Mouse (Mus musculus): Measurements from ENCODE around the gene Dnah1.

DNA sequence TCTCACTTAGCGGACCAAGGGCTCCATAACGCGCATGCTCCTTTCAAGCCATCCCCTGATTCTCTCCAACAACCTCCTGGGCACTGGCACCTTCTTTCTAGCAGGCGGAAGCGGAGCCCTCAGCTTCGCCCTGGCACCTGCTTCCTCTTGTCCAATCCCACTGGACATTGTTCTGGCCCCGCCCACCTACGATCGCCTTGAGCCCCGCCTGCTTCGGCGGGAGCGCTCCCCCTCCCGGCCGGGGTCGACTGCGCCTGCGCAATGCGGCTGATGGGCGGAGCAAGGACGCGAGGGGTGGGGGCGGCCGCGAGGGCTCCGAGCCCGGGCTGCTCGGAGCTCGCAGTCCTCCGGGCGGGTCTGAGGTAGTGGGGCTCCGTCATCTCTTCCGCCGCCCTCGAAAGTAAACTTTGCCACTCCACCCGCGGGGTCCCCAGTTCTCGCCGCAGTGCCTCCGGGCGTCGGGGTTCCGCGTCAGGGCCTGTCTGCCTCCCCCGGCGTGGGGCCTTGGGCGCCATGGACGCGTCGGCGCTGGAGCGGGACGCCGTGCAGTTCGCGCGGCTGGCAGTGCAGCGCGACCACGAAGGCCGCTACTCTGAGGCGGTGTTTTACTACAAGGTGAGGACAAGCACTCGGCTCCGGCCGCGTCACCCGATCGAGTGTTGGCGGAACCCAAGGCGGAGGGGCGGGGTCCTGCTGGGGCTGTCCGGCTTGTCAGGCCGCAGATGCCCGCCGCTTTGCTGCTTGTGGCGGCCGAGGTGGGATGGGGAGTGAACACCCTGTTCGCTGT is 12.9 kb upstream of the Dnah1 start, which contains the start of gene Capn7:
- peak; percentile 13 for TF ChIP-seq CTCF (IDR thresholded peaks at IDR 0.05; ENCODE audit: control insufficient read depth, insufficient read depth, insufficient read length)
- TF ChIP-seq MYOG (IDR thresholded peaks at IDR 0.05; ENCODE audit: control insufficient read depth, extremely low read depth, insufficient read length) = no peak
